Mouse (Mus musculus): ENCODE data around the gene Efs.

DNA sequence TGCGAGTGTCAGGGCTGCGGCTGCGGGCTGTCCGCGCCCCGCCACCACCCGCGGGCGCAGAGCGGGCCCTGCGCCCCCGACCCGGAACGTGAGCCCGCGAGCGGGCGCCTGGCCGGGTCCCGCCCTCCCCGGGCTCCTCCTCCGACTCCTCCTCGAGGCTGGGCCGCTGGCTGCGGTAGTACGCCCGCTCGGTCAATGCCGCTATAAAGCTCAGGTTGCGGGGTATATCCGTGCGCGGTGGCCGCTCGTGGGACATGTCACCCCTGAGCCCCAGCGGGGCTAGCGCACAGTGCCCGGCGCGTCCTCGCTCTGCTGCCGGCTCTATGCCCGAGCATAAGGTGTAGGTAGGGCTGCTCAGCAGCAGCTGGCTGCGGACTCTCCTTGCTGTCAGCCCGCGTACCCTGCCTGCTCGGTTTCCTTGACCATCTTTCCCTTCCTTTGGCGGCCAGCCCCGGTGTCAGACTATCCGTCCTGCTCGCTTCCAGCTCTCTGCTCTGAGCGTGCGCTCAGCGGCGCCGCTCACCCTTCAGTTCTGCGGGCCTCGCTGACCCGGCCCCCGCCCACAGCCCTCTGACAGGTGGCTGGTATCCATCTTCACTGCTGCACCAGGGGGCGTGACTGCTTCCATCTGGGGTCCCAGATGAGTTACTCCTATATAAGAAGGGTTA, 48.7 kb downstream of the Efs start, which contains the start of gene Ppp1r3e:
- TF ChIP-seq EP300 (IDR thresholded peaks at IDR 0.05; ENCODE audit: insufficient read depth, low read depth, low read length) (no peak), CTCF (IDR thresholded peaks at IDR 0.05; ENCODE audit: low read depth, low read length) (no peak), POLR2A (IDR thresholded peaks at IDR 0.05; ENCODE audit: insufficient read depth, low read length) (no peak)
